Mouse (Mus musculus) testis, adult 2 months (tissue): ENCODE data around the gene Il10rb. TPM values are rescaled to one million over a fixed set of nuclear protein-coding genes. Genes with fewer than 3 reads are reported as not detected.
"Not testable (repeated sequence)": the region's sequence is repeated elsewhere in the genome, so short reads cannot be mapped to it uniquely, and the experiment has no call there.

Experiments used
- H3K27ac ChIP-seq: fragments of 200-500 bp; 2 replicates; pipeline ENCODE4 v1.5.1; 2012; ENCODE audit warnings: low read depth, low read length; ENCODE audit not compliant: control insufficient read depth, insufficient read depth
- H3K27me3 ChIP-seq: fragments of 200-500 bp; 2 replicates; pipeline ENCODE4 v1.6.1; 2012; ENCODE audit warnings: mild to moderate bottlenecking, low read length, moderate library complexity; ENCODE audit not compliant: control insufficient read depth, insufficient read depth
- H3K36me3 ChIP-seq: fragments of 200-500 bp; 2 replicates; pipeline ENCODE4 v1.6.1; 2012; ENCODE audit warnings: mild to moderate bottlenecking, low read length; ENCODE audit not compliant: control insufficient read depth, insufficient read depth
- H3K4me1 ChIP-seq: fragments of 200-500 bp; 2 replicates; pipeline ENCODE4 v1.6.1; 2012; ENCODE audit warnings: low read length; ENCODE audit not compliant: control insufficient read depth, insufficient read depth
- H3K4me3 ChIP-seq: fragments of 200-500 bp; 2 replicates; pipeline ENCODE4 v1.5.1; 2012; ENCODE audit warnings: low read depth, mild to moderate bottlenecking, low read length, moderate library complexity, mixed read lengths; ENCODE audit not compliant: control insufficient read depth
- CTCF ChIP-seq: fragments of 200-500 bp; IDR thresholded peaks from 2 replicates; pipeline ENCODE4 v1.5.1; 2012; ENCODE audit warnings: low read depth, mild to moderate bottlenecking, inconsistent platforms, low read length, moderate library complexity; ENCODE audit not compliant: control insufficient read depth, insufficient read depth, insufficient replicate concordance
- POLR2A ChIP-seq: fragments of 200-500 bp; IDR thresholded peaks from 2 replicates; pipeline ENCODE4 v1.6.1; 2012; ENCODE audit warnings: low read depth, mild to moderate bottlenecking, inconsistent platforms, low read length, moderate library complexity; ENCODE audit not compliant: control insufficient read depth
- polyA plus RNA-seq: library from polyadenylated mRNA; depleted of rRNA; stranded (reverse); fragments of >200 nt; gene quantifications from 2 replicates; pipeline ENCODE4 v1.2.3, GENCODE M21; 2012

The Il10rb gene
- polyA plus RNA-seq, 1 experiment, result 7.2 TPM

GRCm38 (mm10) chr16:91438081-91438480, 32.1 kb downstream of the Il10rb start:
- TF ChIP-seq CTCF (no peak), POLR2A (no peak)
- Histone ChIP-seq H3K27me3 (no peaks in the 10 kb centered on the region), H3K4me1 (0 out of 2 replicates have a peak, but pooled peaks cover 5% of the 10 kb centered on the region), H3K27ac (no peak overlapping the region), H3K4me3 (no peak overlapping the region), H3K36me3 (no peaks in the 10 kb centered on the region)

GRCm38 (mm10) chr16:91438599-91438998, 32.6 kb downstream of the Il10rb start:
- H3K27me3 ChIP-seq, H3K4me1 ChIP-seq, H3K4me3 ChIP-seq, H3K36me3 ChIP-seq, H3K27ac ChIP-seq: not testable (repeated sequence)

- TF ChIP-seq POLR2A (no peak), CTCF (peak; percentile 35; the same call in 1 of the 2 replicates)
- no peaks in the 10 kb centered on the region for H3K27me3 ChIP-seq
- H3K36me3 ChIP-seq, result no peaks in the 10 kb centered on the region
- H3K4me3 ChIP-seq, result no peak overlapping the region
- H3K27ac ChIP-seq, result no peak overlapping the region; the same call in 1 of the 2 replicates
- 0 out of 2 replicates have a peak, but pooled peaks cover 6% of the 10 kb centered on the region for H3K4me1 ChIP-seq
These were observed 35.4 kb downstream of the Il10rb start for GRCm38 (mm10) chr16:91441366-91441765.

- TF ChIP-seq POLR2A (no peak), CTCF (no peak)
These were observed 35.9 kb downstream of the Il10rb start for GRCm38 (mm10) chr16:91441811-91442240.

GRCm38 (mm10) chr16:91442446-91442845, 36.5 kb downstream of the Il10rb start:
- no peak for TF ChIP-seq POLR2A
- TF ChIP-seq CTCF, result no peak
- Histone ChIP-seq H3K27me3 (no peaks in the 10 kb centered on the region), H3K4me3 (no peak overlapping the region), H3K36me3 (no peaks in the 10 kb centered on the region), H3K4me1 (0 out of 2 replicates have a peak, but pooled peaks cover 6% of the 10 kb centered on the region), H3K27ac (peak overlapping the region; percentile 68)

More at GRCm38 (mm10) chr16:91441811-91442240, 35.9 kb downstream of the Il10rb start:
- Histone ChIP-seq H3K4me3 (no peak overlapping the region), H3K27ac (peak overlapping the region; percentile 44; the same call in 1 of the 2 replicates), H3K27me3 (no peaks in the 10 kb centered on the region), H3K36me3 (no peaks in the 10 kb centered on the region), H3K4me1 (0 out of 2 replicates have a peak, but pooled peaks cover 6% of the 10 kb centered on the region)

- TF ChIP-seq CTCF, result no peak
- no peak for TF ChIP-seq POLR2A
- Histone ChIP-seq H3K4me3 (no peak overlapping the region), H3K4me1 (0 out of 2 replicates have a peak, but pooled peaks cover 6% of the 10 kb centered on the region), H3K36me3 (no peaks in the 10 kb centered on the region), H3K27me3 (no peaks in the 10 kb centered on the region), H3K27ac (peak overlapping the region; percentile 68)
These were observed 37.2 kb downstream of the Il10rb start for GRCm38 (mm10) chr16:91443211-91443611.

- TF ChIP-seq POLR2A, result no peak
- TF ChIP-seq CTCF, result no peak
- Histone ChIP-seq H3K4me1 (0 out of 2 replicates have a peak, but pooled peaks cover 6% of the 10 kb centered on the region), H3K4me3 (no peak overlapping the region), H3K27me3 (no peaks in the 10 kb centered on the region), H3K36me3 (no peaks in the 10 kb centered on the region), H3K27ac (no peak overlapping the region)
These were observed 38.9 kb downstream of the Il10rb start for GRCm38 (mm10) chr16:91444847-91445246.

- Histone ChIP-seq H3K4me1 (0 out of 2 replicates have a peak, but pooled peaks cover 6% of the 10 kb centered on the region), H3K4me3 (no peak overlapping the region), H3K27me3 (no peaks in the 10 kb centered on the region), H3K27ac (no peak overlapping the region), H3K36me3 (no peaks in the 10 kb centered on the region)
- TF ChIP-seq CTCF (no peak), POLR2A (no peak)
These were observed 39.6 kb downstream of the Il10rb start for GRCm38 (mm10) chr16:91445566-91445965.
